Mouse (Mus musculus): ENCODE measurements around the gene Il1r1.

DNA sequence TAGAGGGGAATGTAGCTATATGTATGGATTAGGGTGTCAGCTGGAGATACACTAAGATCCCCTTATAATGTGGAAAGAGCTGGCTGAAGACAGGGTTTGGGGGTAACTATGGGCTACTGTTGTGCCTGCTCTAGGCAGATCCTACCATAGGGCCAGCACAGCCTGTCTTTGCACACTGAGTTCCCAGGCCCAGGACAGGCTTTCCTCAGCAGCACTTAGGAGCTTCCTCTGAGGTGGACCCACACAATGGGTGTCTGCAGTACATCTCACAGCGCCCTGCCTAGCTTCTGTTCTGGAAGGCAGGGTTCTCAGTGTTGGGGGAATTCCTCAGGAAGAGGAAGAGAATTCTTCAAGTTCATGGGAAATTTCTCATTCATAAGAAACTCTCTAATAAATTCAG is 48.6 kb downstream of the Il1r1 start:
- TF ChIP-seq CTCF (IDR thresholded peaks at IDR 0.05; ENCODE audit: low read depth, low read length) (no peak), POLR2A (IDR thresholded peaks at IDR 0.05; ENCODE audit: insufficient read depth, low read length) (no peak)

Data from ES-Bruce4 (cell line).